Mouse (Mus musculus) heart, postnatal 14 days (tissue): Measurements from ENCODE around the gene Olfr785. TPM values are rescaled to one million over a fixed set of nuclear protein-coding genes. Genes with fewer than 3 reads are reported as not detected.
"Not testable (repeated sequence)": the region's sequence is repeated elsewhere in the genome, so short reads cannot be mapped to it uniquely, and the experiment has no call there.

Experiments
- DNase-seq, 2 experiments: peaks; one replicate each; pipeline ENCODE4 v3.0.0; 2021 to 2022
- intact Hi-C: fragments of 180-260 bp; cut with DNase I; formaldehyde crosslinking; loops from one replicate; pipeline ENCODE4 v1.15.1; 2025
- long read RNA-seq, 2 experiments: library from polyadenylated mRNA; stranded (forward); transcript quantifications; one replicate each; pipeline ENCODE4 v2.0.0; 2021
- total RNA-seq, 2 experiments: library from RNA; stranded (reverse); gene quantifications; 2 replicates each; pipeline ENCODE4 v1.2.3; 2021

Gene Olfr785
- not detected for total RNA-seq
- long read RNA-seq, experiment 1 = 0 reads
- long read RNA-seq, experiment 2 = 0 reads

GRCm38 (mm10) chr10:129405126-129405525, at the start of gene Olfr785:
Gene Olfr785, plus strand, starts transcription at chr10:129405426.
- no peak for DNase-seq
- intact Hi-C loops = no loop called here

GRCm38 (mm10) chr10:129356496-129356895, 48.7 kb upstream of the Olfr785 start:
- DNase-seq, intact Hi-C loops: not testable (repeated sequence)

GRCm38 (mm10) chr10:129357307-129357706, 47.9 kb upstream of the Olfr785 start:
- intact Hi-C loops = no loop called here
- no peak for DNase-seq

GRCm38 (mm10) chr10:129374051-129374450, 31.2 kb upstream of the Olfr785 start:
- intact Hi-C loops, DNase-seq: not testable (repeated sequence)

GRCm38 (mm10) chr10:129383783-129384182, 21.4 kb upstream of the Olfr785 start, which contains the start of gene Olfr784:
Gene Olfr784, plus strand, starts transcription at chr10:129384083.
- intact Hi-C loops = no loop called here
- no peak for DNase-seq

GRCm38 (mm10) chr10:129400892-129401291, 4.3 kb upstream of the Olfr785 start:
- intact Hi-C loops = no loop called here

GRCm38 (mm10) chr10:129427006-129427405, 21.8 kb downstream of the Olfr785 start, which contains the start of gene Olfr786:
Gene Olfr786, plus strand, starts transcription at chr10:129427306.
- intact Hi-C loops = no loop called here
- no peak for DNase-seq

More at GRCm38 (mm10) chr10:129400892-129401291, 4.3 kb upstream of the Olfr785 start:
- no peak for DNase-seq

Other genes with a start within 250 kb of the Olfr785 start
- gene Olfr771, start 240.7 kb upstream of the Olfr785 start, total RNA-seq = not detected
- gene Olfr772, start 227.5 kb upstream of the Olfr785 start, total RNA-seq = not detected
- not detected for gene Olfr773, start 218.0 kb upstream of the Olfr785 start, total RNA-seq
- gene Olfr774, start 169.2 kb upstream of the Olfr785 start, total RNA-seq = not detected
- not detected for gene Olfr775, start 157.0 kb upstream of the Olfr785 start, total RNA-seq
- not detected for gene Olfr776, start 146.3 kb upstream of the Olfr785 start, total RNA-seq
- gene Olfr777, start 133.9 kb upstream of the Olfr785 start, total RNA-seq = not detected
- not detected for gene Olfr780, start 87.3 kb upstream of the Olfr785 start, total RNA-seq
- not detected for gene Olfr781, start 76.6 kb upstream of the Olfr785 start, total RNA-seq
- gene Olfr782, start 56.6 kb upstream of the Olfr785 start, total RNA-seq = not detected
- not detected for gene Olfr784, start 21.3 kb upstream of the Olfr785 start, total RNA-seq
- not detected for gene Olfr786, start 21.9 kb downstream of the Olfr785 start, total RNA-seq
- gene Olfr787, start 56.4 kb downstream of the Olfr785 start, total RNA-seq = not detected
- not detected for gene Olfr788, start 65.6 kb downstream of the Olfr785 start, total RNA-seq
- not detected for gene Olfr789, start 79.3 kb downstream of the Olfr785 start, total RNA-seq
- gene Olfr790, start 93.1 kb downstream of the Olfr785 start, total RNA-seq = not detected
- not detected for gene Olfr791, start 116.4 kb downstream of the Olfr785 start, total RNA-seq
- gene Olfr792, start 133.7 kb downstream of the Olfr785 start, total RNA-seq = not detected
- not detected for gene Olfr794, start 162.2 kb downstream of the Olfr785 start, total RNA-seq
- gene Olfr796, start 207.1 kb downstream of the Olfr785 start, total RNA-seq = not detected
- gene Olfr798, start 222.5 kb downstream of the Olfr785 start, total RNA-seq = not detected
- not detected for gene Olfr799, start 232.1 kb downstream of the Olfr785 start, total RNA-seq